Comparison of ENCODE assay signal across 8 mouse cellular contexts in the genomic region with DNA sequence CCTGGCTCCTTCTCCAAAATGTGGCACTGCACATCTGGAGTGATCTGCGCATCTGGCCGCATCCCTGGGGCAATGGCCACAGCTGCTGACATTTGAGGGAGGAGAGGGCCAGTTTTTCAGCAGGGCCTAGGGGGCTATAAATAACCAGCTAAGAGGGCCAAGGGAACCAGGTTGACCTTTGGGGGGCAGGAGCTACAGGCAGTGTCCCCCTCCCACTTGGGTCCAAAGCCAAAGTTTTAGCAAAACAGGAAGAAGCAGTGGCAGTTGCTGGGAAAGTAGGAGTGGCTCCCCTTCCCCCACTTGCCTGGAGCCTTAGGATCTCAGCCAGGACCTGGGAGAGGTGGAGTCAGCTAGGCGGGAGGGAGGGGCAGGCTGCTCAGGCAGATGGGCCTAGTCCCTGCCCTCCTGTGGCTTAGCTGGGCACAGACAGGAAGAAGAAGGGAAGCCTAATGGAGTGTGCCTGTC. TPM values are rescaled to one million over a fixed set of nuclear protein-coding genes. Genes with fewer than 3 reads are reported as not detected.
A peak's percentile ranks its signal among the peaks of the same experiment; 100 is the strongest.
DNase-seq lines count a peak whose midpoint lies in the region; ATAC-seq and TF ChIP-seq lines count a peak whose summit lies in the region.

No protein-coding gene starts in this region.

- no peaks in the 10 kb centered on the region for H3K36me3 ChIP-seq in hindbrain, embryonic 10.5 days
- no peaks in the 10 kb centered on the region for H3K36me3 ChIP-seq in hindbrain, embryonic 14.5 days (replicated peaks; ENCODE audit: control insufficient read depth, insufficient read depth)
- H3K36me3 ChIP-seq in limb, embryonic 13.5 days: no peaks in the 10 kb centered on the region
- H3K36me3 ChIP-seq in neural tube, embryonic 13.5 days: no peaks in the 10 kb centered on the region

- H3K4me2 ChIP-seq in hindbrain, embryonic 14.5 days (replicated peaks): no peak overlapping the region
- H3K4me2 ChIP-seq in limb, embryonic 13.5 days (replicated peaks): no peak overlapping the region
- no peak overlapping the region for H3K4me2 ChIP-seq in neural tube, embryonic 13.5 days

- no peak for ATAC-seq in hindbrain, embryonic 14.5 days (ENCODE audit: low FRiP score)
- peak; percentile 73 for ATAC-seq in limb, embryonic 13.5 days (ENCODE audit: low FRiP score, low read depth)
- 0 out of 2 replicates have a peak, but pooled peaks have one; percentile 42 for ATAC-seq in neural tube, embryonic 13.5 days (ENCODE audit: low read depth)

- no peak overlapping the region for H3K9ac ChIP-seq in hindbrain, embryonic 14.5 days
- H3K9ac ChIP-seq in limb, embryonic 13.5 days: no peak overlapping the region
- no peak overlapping the region for H3K9ac ChIP-seq in neural tube, embryonic 13.5 days

- DNase-seq in hindbrain, embryonic 10.5 days (ENCODE audit: low spot score): peak; percentile 28
- DNase-seq in hindbrain, embryonic 14.5 days (ENCODE audit: low spot score): no peak
- peak; percentile 86 for DNase-seq in heart, postnatal 4 days
- no peak for DNase-seq in layer of hippocampus, adult 11-12 months (ENCODE audit: low spot score)
- no peak for DNase-seq in right cerebral cortex, postnatal 25 days

- H3K27ac ChIP-seq in hindbrain, embryonic 10.5 days: 0 out of 2 replicates have a peak overlapping the region, but pooled peaks have one; percentile 50
- no peak overlapping the region for H3K27ac ChIP-seq in hindbrain, embryonic 14.5 days
- H3K27ac ChIP-seq in embryonic fibroblast, embryonic 13.5 days (ENCODE audit: insufficient read depth, low read length): 0 out of 2 replicates have a peak overlapping the region, but pooled peaks have one; percentile 12
- peak overlapping the region; percentile 52 for H3K27ac ChIP-seq in limb, embryonic 13.5 days
- H3K27ac ChIP-seq in neural tube, embryonic 13.5 days (replicated peaks): peak overlapping the region; percentile 19; the same call in 1 of the 2 replicates

- H3K27me3 ChIP-seq in hindbrain, embryonic 10.5 days (ENCODE audit: insufficient read depth, poor library complexity, severe bottlenecking): peaks cover 4% of the 10 kb centered on the region; the same call in 1 of the 2 replicates
- H3K27me3 ChIP-seq in hindbrain, embryonic 14.5 days (ENCODE audit: control insufficient read depth, insufficient read depth, low read length): no peaks in the 10 kb centered on the region
- no peaks in the 10 kb centered on the region for H3K27me3 ChIP-seq in limb, embryonic 13.5 days
- H3K27me3 ChIP-seq in neural tube, embryonic 13.5 days: no peaks in the 10 kb centered on the region

- no peak overlapping the region for H3K4me3 ChIP-seq in hindbrain, embryonic 10.5 days
- H3K4me3 ChIP-seq in hindbrain, embryonic 14.5 days (replicated peaks; ENCODE audit: low read length): no peak overlapping the region
- H3K4me3 ChIP-seq in embryonic fibroblast, embryonic 13.5 days (ENCODE audit: insufficient read depth, low read length): no peak overlapping the region
- no peak overlapping the region for H3K4me3 ChIP-seq in limb, embryonic 13.5 days
- H3K4me3 ChIP-seq in neural tube, embryonic 13.5 days: no peak overlapping the region

- WGBS in hindbrain, embryonic 10.5 days: 35% methylated on average over 3 of the region's 3 CpGs
- 63% methylated on average over 3 of the region's 3 CpGs for WGBS in hindbrain, embryonic 14.5 days
- WGBS in limb, embryonic 13.5 days: 11% methylated on average over 3 of the region's 3 CpGs
- WGBS in neural tube, embryonic 13.5 days: 27% methylated on average over 3 of the region's 3 CpGs

- TF ChIP-seq POLR2A in embryonic fibroblast, embryonic 13.5 days (IDR thresholded peaks at IDR 0.05; ENCODE audit: low read depth, low read length): no peak

- peaks cover 48% of the 10 kb centered on the region for H3K4me1 ChIP-seq in hindbrain, embryonic 10.5 days (replicated peaks)
- H3K4me1 ChIP-seq in hindbrain, embryonic 14.5 days (replicated peaks; ENCODE audit: control insufficient read depth, insufficient read depth, low read length): peaks cover 7% of the 10 kb centered on the region; the same call in 1 of the 2 replicates
- peaks cover 5% of the 10 kb centered on the region; the same call in 1 of the 2 replicates for H3K4me1 ChIP-seq in embryonic fibroblast, embryonic 13.5 days (ENCODE audit: control insufficient read depth, insufficient read depth, low read length)
- H3K4me1 ChIP-seq in limb, embryonic 13.5 days: peaks cover 34% of the 10 kb centered on the region
- peaks cover 18% of the 10 kb centered on the region for H3K4me1 ChIP-seq in neural tube, embryonic 13.5 days (replicated peaks)

- no peaks in the 10 kb centered on the region for H3K9me3 ChIP-seq in hindbrain, embryonic 10.5 days
- no peaks in the 10 kb centered on the region for H3K9me3 ChIP-seq in hindbrain, embryonic 14.5 days (ENCODE audit: control insufficient read depth, low read length)
- H3K9me3 ChIP-seq in limb, embryonic 13.5 days: no peaks in the 10 kb centered on the region
- no peaks in the 10 kb centered on the region for H3K9me3 ChIP-seq in neural tube, embryonic 13.5 days

- TF ChIP-seq CTCF in embryonic fibroblast, embryonic 13.5 days (IDR thresholded peaks at IDR 0.05; ENCODE audit: borderline replicate concordance, insufficient read depth, low read length): no peak

RNA-seq across cellular contexts. Expression of a gene that starts 4.3 kb away (rescaled TPM):
- polyA plus RNA-seq in hindbrain, embryonic 10.5 days (2016; fragmentation: Nextera tagmentation; extraction: Ambion mirVana): 25.7 and 32.7 TPM in 2 replicates
- polyA plus RNA-seq in hindbrain, embryonic 14.5 days (2014; fragmentation: Nextera tagmentation; extraction: Ambion mirVana): 23.7 and 28.0 TPM in 2 replicates
- 51.8 and 60.1 TPM in 2 replicates for polyA plus RNA-seq in embryonic fibroblast, embryonic 13.5 days (2011; ENCODE audit: insufficient read length, low read depth, missing spikeins)
- total RNA-seq in heart, postnatal 4 days (2021): 10 to 100 TPM; 51.6 to 52.0 TPM
- polyA plus RNA-seq in limb, embryonic 13.5 days (2015; fragmentation: Nextera tagmentation; extraction: Ambion mirVana): 32.6 and 34.8 TPM in 2 replicates
- polyA plus RNA-seq in neural tube, embryonic 13.5 days (2015; fragmentation: Nextera tagmentation; extraction: Ambion mirVana): 24.9 and 26.1 TPM in 2 replicates

Comparison
In these comparisons a context has a peak if more than half of its experiments do, and no peak if none do; other contexts are left out.
1. DNase-seq: peak in hindbrain, embryonic 10.5 days (single experiment) and heart, postnatal 4 days (single experiment); none in hindbrain, embryonic 14.5 days (single experiment), layer of hippocampus, adult 11-12 months (single experiment) and right cerebral cortex, postnatal 25 days (single experiment).